Mouse (Mus musculus) midbrain, embryonic 11.5 days (tissue): Measurements from ENCODE around the gene Eif4e1b. TPM values are rescaled to one million over a fixed set of nuclear protein-coding genes. Genes with fewer than 3 reads are reported as not detected.
A peak's percentile ranks its signal among the peaks of the same experiment; 100 is the strongest.

Experiments used
- ATAC-seq: fragments of 200-750 bp; cut with Nextera tagmentation; 2 replicates; pipeline ENCODE4 v1.8.0; 2017; ENCODE audit warnings: moderate TSS enrichment, moderate library complexity; ENCODE audit not compliant: low FRiP score
- DNase-seq: peaks from one replicate; pipeline ENCODE4 v3.0.0; 2015; ENCODE audit warnings: low spot score; ENCODE audit errors: missing footprints
- H3K27ac ChIP-seq: fragments of 300-500 bp; sonication (generic); 2 replicates; pipeline ENCODE4 v1.5.1; 2014; ENCODE audit warnings: low read depth, low read length
- H3K27me3 ChIP-seq: fragments of 300-500 bp; sonication (generic); 2 replicates; pipeline ENCODE4 v1.6.1; 2014; ENCODE audit warnings: mild to moderate bottlenecking, low read length, moderate library complexity, mixed read lengths; ENCODE audit not compliant: control insufficient read depth, insufficient read depth
- H3K36me3 ChIP-seq: fragments of 300-500 bp; sonication (generic); 2 replicates; pipeline ENCODE4 v1.6.1; 2014; ENCODE audit warnings: mild to moderate bottlenecking, low read length, moderate library complexity, mixed read lengths; ENCODE audit not compliant: control insufficient read depth, insufficient read depth
- H3K4me1 ChIP-seq: fragments of 300-500 bp; sonication (generic); 2 replicates; pipeline ENCODE4 v1.6.1; 2014; ENCODE audit warnings: low read length; ENCODE audit not compliant: control insufficient read depth, insufficient read depth
- H3K4me2 ChIP-seq: fragments of 300-500 bp; sonication (generic); 2 replicates; pipeline ENCODE4 v1.6.1; 2014; ENCODE audit warnings: mild to moderate bottlenecking, moderate library complexity
- H3K4me3 ChIP-seq: fragments of 300-500 bp; sonication (generic); 2 replicates; pipeline ENCODE4 v1.5.1; 2014; ENCODE audit warnings: low read depth, low read length
- H3K9ac ChIP-seq: fragments of 300-500 bp; sonication (generic); 2 replicates; pipeline ENCODE4 v1.6.1; 2014; ENCODE audit warnings: low read length
- H3K9me3 ChIP-seq: fragments of 300-500 bp; sonication (generic); 2 replicates; pipeline ENCODE4 v1.6.1; 2016; ENCODE audit warnings: low read length; ENCODE audit not compliant: control insufficient read depth
- WGBS: fragments of 180-500 bp; shearing (Covaris S2); extraction: QIAGEN DNeasy Blood & Tissue Kit; methylation state at CpG from one replicate; pipeline ENCODE4 v1.1.7; 2014; 5-methylcytosine and 5-hydroxymethylcytosine counted together
- polyA plus RNA-seq: library from polyadenylated mRNA; unstranded; fragments of >200 nt; fragmentation: Nextera tagmentation; extraction: Ambion mirVana; gene quantifications from 2 replicates; pipeline ENCODE4 v1.2.1, GENCODE M21; 2014

The Eif4e1b gene
- not detected in 2 replicates for polyA plus RNA-seq

GRCm38 (mm10) chr13:54783698-54784097 lies at the start of gene Eif4e1b:
Gene Eif4e1b, plus strand, starts transcription at chr13:54783998.
- Histone ChIP-seq H3K27me3 (no peaks in the 10 kb centered on the region), H3K4me2 (no peak within 1 kb of the TSS), H3K9me3 (no peaks in the 10 kb centered on the region), H3K36me3 (no peaks in the 10 kb centered on the region), H3K4me1 (no peaks in the 10 kb centered on the region), H3K4me3 (no peak within 1 kb of the TSS), H3K9ac (no peak within 1 kb of the TSS), H3K27ac (no peak within 1 kb of the TSS)
- DNase-seq: peak; percentile 80
- WGBS: 88% methylated on average over 4 of the region's 4 CpGs
- ATAC-seq: no peak

GRCm38 (mm10) chr13:54736931-54737330 lies 46.9 kb upstream of the Eif4e1b start:
- H3K4me1 ChIP-seq: peaks cover 6% of the 10 kb centered on the region

GRCm38 (mm10) chr13:54737488-54738212 lies 46.1 kb upstream of the Eif4e1b start:
- H3K27ac ChIP-seq: no peak overlapping the region
- 2% methylated on average over 66 of the region's 87 CpGs for WGBS
- peaks cover 6% of the 10 kb centered on the region for H3K4me1 ChIP-seq
- ATAC-seq: 0 out of 2 replicates have a peak, but pooled peaks have one; percentile 55
- H3K4me3 ChIP-seq: peak overlapping the region; percentile 4
- H3K9ac ChIP-seq: no peak overlapping the region
- DNase-seq: no peak
- H3K36me3 ChIP-seq: no peaks in the 10 kb centered on the region
- H3K9me3 ChIP-seq: no peaks in the 10 kb centered on the region
- peaks cover 34% of the 10 kb centered on the region for H3K27me3 ChIP-seq
- H3K4me2 ChIP-seq: peak overlapping the region; percentile 26

More at GRCm38 (mm10) chr13:54736931-54737330, 46.9 kb upstream of the Eif4e1b start:
- Histone ChIP-seq H3K4me3 (no peak overlapping the region), H3K9ac (no peak overlapping the region), H3K27me3 (peaks cover 34% of the 10 kb centered on the region), H3K27ac (no peak overlapping the region), H3K4me2 (no peak overlapping the region), H3K9me3 (no peaks in the 10 kb centered on the region), H3K36me3 (no peaks in the 10 kb centered on the region)
- 23% methylated on average over 3 of the region's 3 CpGs for WGBS
- ATAC-seq (0 out of 2 replicates have a peak, but pooled peaks have one; percentile 35), DNase-seq (no peak)

- 4% methylated on average over 29 of the region's 34 CpGs for WGBS
- Histone ChIP-seq H3K27ac (no peak overlapping the region), H3K36me3 (no peaks in the 10 kb centered on the region), H3K9me3 (no peaks in the 10 kb centered on the region), H3K9ac (no peak overlapping the region), H3K4me3 (peak overlapping the region; percentile 4), H3K4me1 (peaks cover 6% of the 10 kb centered on the region), H3K27me3 (peaks cover 34% of the 10 kb centered on the region), H3K4me2 (peak overlapping the region; percentile 26)
- no peak for ATAC-seq
- DNase-seq: no peak
Measured at GRCm38 (mm10) chr13:54738213-54738601, 45.6 kb upstream of the Eif4e1b start.

- H3K4me3 ChIP-seq: no peak overlapping the region
- no peak overlapping the region for H3K27ac ChIP-seq
- ATAC-seq (no peak), DNase-seq (no peak)
- H3K36me3 ChIP-seq: no peaks in the 10 kb centered on the region
- H3K9ac ChIP-seq: no peak overlapping the region
- WGBS: 42% methylated on average over 6 of the region's 6 CpGs
- no peak overlapping the region for H3K4me2 ChIP-seq
- peaks cover 10% of the 10 kb centered on the region for H3K27me3 ChIP-seq
- H3K4me1 ChIP-seq: peaks cover 19% of the 10 kb centered on the region
- H3K9me3 ChIP-seq: no peaks in the 10 kb centered on the region
Measured at GRCm38 (mm10) chr13:54746110-54746509, 37.7 kb upstream of the Eif4e1b start.

- H3K27me3 ChIP-seq: peaks cover 12% of the 10 kb centered on the region
- ATAC-seq (no peak), DNase-seq (no peak)
- H3K4me1 ChIP-seq: peaks cover 19% of the 10 kb centered on the region
- 50% methylated on average over 10 of the region's 10 CpGs for WGBS
- H3K4me3 ChIP-seq: no peak overlapping the region
- no peak overlapping the region for H3K4me2 ChIP-seq
- no peaks in the 10 kb centered on the region for H3K36me3 ChIP-seq
- no peak overlapping the region for H3K27ac ChIP-seq
- no peak overlapping the region for H3K9ac ChIP-seq
- no peaks in the 10 kb centered on the region for H3K9me3 ChIP-seq
Measured at GRCm38 (mm10) chr13:54746896-54747295, 36.9 kb upstream of the Eif4e1b start.

- H3K9ac ChIP-seq: peak overlapping the region; percentile 12; the same call in 1 of the 2 replicates
- no peaks in the 10 kb centered on the region for H3K36me3 ChIP-seq
- ATAC-seq: no peak
- H3K4me3 ChIP-seq: peak overlapping the region; percentile 74
- 86% methylated on average over 8 of the region's 8 CpGs for WGBS
- H3K27me3 ChIP-seq: peaks cover 14% of the 10 kb centered on the region
- no peak overlapping the region for H3K27ac ChIP-seq
- no peaks in the 10 kb centered on the region for H3K9me3 ChIP-seq
- peak overlapping the region; percentile 67 for H3K4me2 ChIP-seq
- DNase-seq: no peak
- H3K4me1 ChIP-seq: peaks cover 19% of the 10 kb centered on the region
Measured at GRCm38 (mm10) chr13:54748190-54748589, 35.6 kb upstream of the Eif4e1b start.

GRCm38 (mm10) chr13:54748721-54749060 lies 35.1 kb upstream of the Eif4e1b start:
- no peaks in the 10 kb centered on the region for H3K36me3 ChIP-seq
- H3K27me3 ChIP-seq: peaks cover 14% of the 10 kb centered on the region
- H3K9ac ChIP-seq: peak overlapping the region; percentile 76
- 44% methylated on average over 10 of the region's 10 CpGs for WGBS
- H3K27ac ChIP-seq: no peak overlapping the region
- H3K4me2 ChIP-seq: peak overlapping the region; percentile 67
- H3K4me1 ChIP-seq: peaks cover 19% of the 10 kb centered on the region
- ATAC-seq (peak; percentile 17; the same call in 1 of the 2 replicates), DNase-seq (no peak)
- peak overlapping the region; percentile 74 for H3K4me3 ChIP-seq
- no peaks in the 10 kb centered on the region for H3K9me3 ChIP-seq

GRCm38 (mm10) chr13:54749061-54749863 lies 34.5 kb upstream of the Eif4e1b start:
- H3K27me3 ChIP-seq: peaks cover 14% of the 10 kb centered on the region
- peaks cover 22% of the 10 kb centered on the region for H3K4me1 ChIP-seq
- peak overlapping the region; percentile 71 for H3K27ac ChIP-seq
- H3K9ac ChIP-seq: peak overlapping the region; percentile 76
- H3K4me3 ChIP-seq: peak overlapping the region; percentile 74
- H3K9me3 ChIP-seq: no peaks in the 10 kb centered on the region
- H3K36me3 ChIP-seq: no peaks in the 10 kb centered on the region
- DNase-seq (peak; percentile 97), ATAC-seq (peak; percentile 88)
- peak overlapping the region; percentile 67 for H3K4me2 ChIP-seq
- 2% methylated on average over 78 of the region's 100 CpGs for WGBS
